Mouse (Mus musculus) heart, embryonic 16.5 days (tissue): ENCODE results near the gene Otof. TPM values are rescaled to one million over a fixed set of nuclear protein-coding genes. Genes with fewer than 3 reads are reported as not detected.
A peak's percentile ranks its signal among the peaks of the same experiment; 100 is the strongest.

Source experiments
- ATAC-seq: fragments of 200-750 bp; cut with Nextera tagmentation; replicated peaks from 2 replicates; pipeline ENCODE4 v1.8.0; 2017; ENCODE audit warnings: moderate number of reproducible peaks; ENCODE audit not compliant: insufficient read depth, low FRiP score; ENCODE audit errors: extremely low read depth
- H3K27ac ChIP-seq: fragments of 300-500 bp; sonication (generic); 2 replicates; pipeline ENCODE4 v1.5.1; 2014; ENCODE audit warnings: mild to moderate bottlenecking, low read length, control low read depth, moderate library complexity
- H3K27me3 ChIP-seq: fragments of 300-500 bp; sonication (generic); 2 replicates; pipeline ENCODE4 v1.6.1; 2014; ENCODE audit warnings: low read length, mixed read lengths; ENCODE audit not compliant: control insufficient read depth, insufficient read depth
- H3K36me3 ChIP-seq: fragments of 300-500 bp; sonication (generic); 2 replicates; pipeline ENCODE4 v1.6.1; 2014; ENCODE audit not compliant: control insufficient read depth, insufficient read depth
- H3K4me1 ChIP-seq: fragments of 300-500 bp; sonication (generic); 2 replicates; pipeline ENCODE4 v1.6.1; 2014; ENCODE audit warnings: low read length, mixed read lengths; ENCODE audit not compliant: control insufficient read depth, insufficient read depth
- H3K4me2 ChIP-seq: fragments of 300-500 bp; sonication (generic); 2 replicates; pipeline ENCODE4 v1.6.1; 2014; ENCODE audit warnings: low read depth, mild to moderate bottlenecking, control low read depth, low read length
- H3K4me3 ChIP-seq: fragments of 300-500 bp; sonication (generic); 2 replicates; pipeline ENCODE4 v1.5.1; 2014; ENCODE audit warnings: mild to moderate bottlenecking, control low read depth, low read length
- H3K9ac ChIP-seq: fragments of 300-500 bp; sonication (generic); 2 replicates; pipeline ENCODE4 v1.6.1; 2014; ENCODE audit warnings: low read length, control low read depth
- H3K9me3 ChIP-seq: fragments of 300-500 bp; sonication (generic); replicated peaks from 2 replicates; pipeline ENCODE4 v1.6.1; 2016; ENCODE audit warnings: low read length; ENCODE audit not compliant: control insufficient read depth
- WGBS: fragments of 180-500 bp; shearing (Covaris S2); extraction: QIAGEN DNeasy Blood & Tissue Kit; methylation state at CpG from one replicate; pipeline ENCODE4 v1.1.7; 2014; 5-methylcytosine and 5-hydroxymethylcytosine counted together
- polyA plus RNA-seq: library from polyadenylated mRNA; unstranded; fragments of >200 nt; fragmentation: Nextera tagmentation; extraction: Ambion mirVana; gene quantifications from 2 replicates; pipeline ENCODE4 v1.2.1, GENCODE M21; 2015

Otof gene
- polyA plus RNA-seq, 1 experiment from 2014 or later: 0.17 TPM

- Histone ChIP-seq H3K36me3 (no peaks in the 10 kb centered on the region), H3K4me3 (peak overlapping the region; percentile 37), H3K27me3 (peaks cover 7% of the 10 kb centered on the region), H3K9me3 (no peaks in the 10 kb centered on the region), H3K9ac (peak overlapping the region; percentile 41; the same call in 1 of the 2 replicates), H3K27ac (no peak overlapping the region), H3K4me1 (peaks cover 9% of the 10 kb centered on the region), H3K4me2 (peak overlapping the region; percentile 66)
- WGBS: 10% methylated on average over 17 of the region's 17 CpGs
- no peak; the same call in 1 of the 2 replicates for ATAC-seq
Measured at GRCm38 (mm10) chr5:30342601-30343015, 119.1 kb downstream of the Otof start.

- 76% methylated on average over 11 of the region's 11 CpGs for WGBS
- Histone ChIP-seq H3K4me3 (no peak overlapping the region), H3K27ac (no peak overlapping the region), H3K9me3 (no peaks in the 10 kb centered on the region), H3K9ac (no peak overlapping the region), H3K36me3 (no peaks in the 10 kb centered on the region), H3K4me1 (peaks cover 9% of the 10 kb centered on the region), H3K27me3 (peaks cover 7% of the 10 kb centered on the region), H3K4me2 (no peak overlapping the region)
- ATAC-seq: no peak; the same call in 1 of the 2 replicates
Measured at GRCm38 (mm10) chr5:30341601-30342365, 119.9 kb downstream of the Otof start.

GRCm38 (mm10) chr5:30340815-30341214 lies 120.9 kb downstream of the Otof start:
- no peak overlapping the region for H3K9ac ChIP-seq
- peaks cover 9% of the 10 kb centered on the region for H3K4me1 ChIP-seq
- no peaks in the 10 kb centered on the region for H3K36me3 ChIP-seq
- no peaks in the 10 kb centered on the region for H3K9me3 ChIP-seq
- no peak overlapping the region for H3K4me3 ChIP-seq
- H3K27me3 ChIP-seq: peaks cover 5% of the 10 kb centered on the region
- H3K4me2 ChIP-seq: no peak overlapping the region
- WGBS: 75% methylated on average over 5 of the region's 5 CpGs
- H3K27ac ChIP-seq: no peak overlapping the region
- ATAC-seq: no peak

Other genes starting within 250 kb of the Otof start
- 12.8 and 14.2 TPM in 2 replicates for gene Selenoi, start 229.4 kb downstream of the Otof start, polyA plus RNA-seq
- 1.7 and 3.3 TPM in 2 replicates for gene Drc1, start 180.5 kb downstream of the Otof start, polyA plus RNA-seq
- gene 1700001C02Rik, start 4.1 kb upstream of the Otof start, polyA plus RNA-seq: 0.95 and 1.00 TPM in 2 replicates
- not detected in 2 replicates for gene Cib4, start 83.9 kb upstream of the Otof start, polyA plus RNA-seq
- gene Kcnk3, start 126.2 kb upstream of the Otof start, polyA plus RNA-seq: 15.3 and 19.2 TPM in 2 replicates
- gene Slc35f6, start 186.0 kb upstream of the Otof start, polyA plus RNA-seq: 25.6 and 25.7 TPM in 2 replicates
- 210 and 225 TPM in 2 replicates for gene Cenpa, start 204.8 kb upstream of the Otof start, polyA plus RNA-seq
- 2.0 and 2.2 TPM in 2 replicates for gene Dpysl5, start 249.6 kb upstream of the Otof start, polyA plus RNA-seq